Mouse (Mus musculus) lung, embryonic 14.5 days (tissue): ENCODE results near the gene Tmem132c. TPM values are rescaled to one million over a fixed set of nuclear protein-coding genes. Genes with fewer than 3 reads are reported as not detected.

Source experiments
- ATAC-seq: fragments of 200-750 bp; cut with Nextera tagmentation; 2 replicates; pipeline ENCODE4 v1.8.0; 2017; ENCODE audit warnings: mild to moderate bottlenecking, moderate TSS enrichment, moderate library complexity; ENCODE audit not compliant: insufficient read depth
- DNase-seq: peaks from one replicate; pipeline ENCODE4 v3.0.0-alpha.2; 2015
- H3K27ac ChIP-seq: fragments of 300-500 bp; sonication (generic); 2 replicates; pipeline ENCODE4 v1.5.1; 2014; ENCODE audit warnings: low read depth, mild to moderate bottlenecking, moderate library complexity
- H3K27me3 ChIP-seq: fragments of 300-500 bp; sonication (generic); 2 replicates; pipeline ENCODE4 v1.6.1; 2014; ENCODE audit warnings: low read length, control low read depth; ENCODE audit not compliant: insufficient read depth
- H3K36me3 ChIP-seq: fragments of 300-500 bp; sonication (generic); 2 replicates; pipeline ENCODE4 v1.6.1; 2014; ENCODE audit warnings: control low read depth; ENCODE audit not compliant: insufficient read depth
- H3K4me1 ChIP-seq: fragments of 300-500 bp; sonication (generic); 2 replicates; pipeline ENCODE4 v1.6.1; 2014; ENCODE audit warnings: antibody characterized with exemption, control low read depth; ENCODE audit not compliant: insufficient read depth
- H3K4me2 ChIP-seq: fragments of 300-500 bp; sonication (generic); 2 replicates; pipeline ENCODE4 v1.6.1; 2014; ENCODE audit warnings: mild to moderate bottlenecking
- H3K4me3 ChIP-seq: fragments of 300-500 bp; sonication (generic); 2 replicates; pipeline ENCODE4 v1.5.1; 2014; ENCODE audit warnings: low read depth, low read length
- H3K9ac ChIP-seq: fragments of 300-500 bp; sonication (generic); 2 replicates; pipeline ENCODE4 v1.6.1; 2014
- H3K9me3 ChIP-seq: fragments of 300-500 bp; sonication (generic); 2 replicates; pipeline ENCODE4 v1.6.1; 2016; ENCODE audit warnings: low read depth, low read length, control low read depth
- CTCF ChIP-seq: IDR thresholded peaks from 2 replicates; pipeline ENCODE4 v1.5.1; 2016; ENCODE audit warnings: antibody characterized with exemption, low read depth
- WGBS: fragments of 180-500 bp; shearing (Covaris S2); extraction: QIAGEN DNeasy Blood & Tissue Kit; methylation state at CpG from one replicate; pipeline ENCODE4 v1.1.7; 2014; 5-methylcytosine and 5-hydroxymethylcytosine counted together
- polyA plus RNA-seq: library from polyadenylated mRNA; unstranded; fragments of >200 nt; fragmentation: Nextera tagmentation; extraction: Ambion mirVana; gene quantifications from 2 replicates; pipeline ENCODE4 v1.2.1, GENCODE M21; 2014

The Tmem132c gene
- polyA plus RNA-seq, 1 experiment from 2014 or later: 28.5 TPM

DNA sequence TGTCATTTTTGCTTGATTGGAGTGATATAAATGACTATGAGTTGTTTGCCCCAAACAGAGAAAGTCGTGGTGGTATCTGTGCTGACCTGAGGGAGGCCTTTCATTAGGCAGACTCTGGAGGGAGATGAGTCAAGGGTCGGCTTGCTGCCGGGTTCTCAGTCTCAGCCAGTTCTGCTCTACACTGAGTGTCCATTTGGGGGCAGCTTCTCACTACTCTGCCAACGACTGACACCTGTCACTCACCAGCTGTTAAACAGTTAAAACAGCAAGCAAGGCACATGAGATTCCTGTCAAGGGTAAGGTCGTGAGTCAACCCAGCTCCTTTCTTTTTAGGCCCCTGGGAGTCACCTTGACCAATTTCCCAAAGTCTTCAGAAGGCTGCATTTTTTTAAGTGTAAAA is 350.8 kb downstream of the Tmem132c start:
- ATAC-seq: no peak
- TF ChIP-seq CTCF: no peak; the same call in 1 of the 2 replicates
- Histone ChIP-seq H3K27ac (no peak overlapping the region), H3K4me2 (no peak overlapping the region), H3K4me1 (no peaks in the 10 kb centered on the region), H3K9me3 (no peaks in the 10 kb centered on the region), H3K4me3 (no peak overlapping the region), H3K27me3 (no peaks in the 10 kb centered on the region), H3K36me3 (peaks cover 52% of the 10 kb centered on the region), H3K9ac (no peak overlapping the region)
- 67% methylated on average over 5 of the region's 5 CpGs for WGBS
- DNase-seq: no peak

- H3K36me3 ChIP-seq: peaks cover 56% of the 10 kb centered on the region
These were observed 351.2 kb downstream of the Tmem132c start for GRCm38 (mm10) chr5:127592854-127593253.

GRCm38 (mm10) chr5:127595676-127596075 is 354.1 kb downstream of the Tmem132c start:
- Histone ChIP-seq H3K27me3 (no peaks in the 10 kb centered on the region), H3K4me3 (no peak overlapping the region), H3K9me3 (no peaks in the 10 kb centered on the region), H3K27ac (no peak overlapping the region), H3K4me2 (no peak overlapping the region), H3K36me3 (peaks cover 84% of the 10 kb centered on the region), H3K9ac (no peak overlapping the region), H3K4me1 (no peaks in the 10 kb centered on the region)
- 88% methylated on average over 3 of the region's 3 CpGs for WGBS
- ATAC-seq: no peak
- TF ChIP-seq CTCF: no peak
- DNase-seq: no peak

More at GRCm38 (mm10) chr5:127592854-127593253, 351.2 kb downstream of the Tmem132c start:
- WGBS: 77% methylated on average over 6 of the region's 6 CpGs
- no peaks in the 10 kb centered on the region for H3K4me1 ChIP-seq
- H3K4me2 ChIP-seq: no peak overlapping the region
- no peak overlapping the region for H3K4me3 ChIP-seq
- H3K9me3 ChIP-seq: no peaks in the 10 kb centered on the region
- H3K27me3 ChIP-seq: no peaks in the 10 kb centered on the region
- peak; percentile 56 for TF ChIP-seq CTCF
- no peak for ATAC-seq
- DNase-seq: peak; percentile 46
- no peak overlapping the region for H3K9ac ChIP-seq
- no peak overlapping the region for H3K27ac ChIP-seq

DNA sequence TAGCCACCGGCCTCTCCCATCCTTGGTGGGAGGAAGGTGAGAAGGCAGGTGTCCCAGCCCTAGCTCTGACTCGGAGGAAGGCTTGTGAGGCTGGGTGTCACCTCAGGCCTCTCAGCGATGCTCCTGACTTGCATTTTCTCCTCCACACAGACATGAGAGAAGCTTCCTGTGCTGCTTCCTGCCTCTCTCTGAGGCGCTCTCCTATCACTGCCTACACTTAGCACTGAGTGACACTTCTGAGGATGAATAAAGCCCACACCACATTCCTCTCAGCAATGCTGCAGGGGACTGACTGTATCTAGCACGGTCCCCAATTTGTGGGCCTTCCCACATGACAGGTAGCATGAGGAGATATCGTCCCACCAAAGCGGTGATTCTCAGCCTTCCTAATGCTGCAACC is 355.3 kb downstream of the Tmem132c start:
- Histone ChIP-seq H3K9ac (no peak overlapping the region), H3K9me3 (no peaks in the 10 kb centered on the region), H3K27me3 (no peaks in the 10 kb centered on the region), H3K27ac (no peak overlapping the region), H3K4me3 (no peak overlapping the region), H3K4me1 (no peaks in the 10 kb centered on the region), H3K4me2 (no peak overlapping the region), H3K36me3 (peaks cover 95% of the 10 kb centered on the region)
- ATAC-seq (no peak), DNase-seq (no peak)
- WGBS: 88% methylated on average over 7 of the region's 7 CpGs
- no peak for TF ChIP-seq CTCF

- Histone ChIP-seq H3K36me3 (peaks cover 94% of the 10 kb centered on the region), H3K27ac (no peak overlapping the region), H3K4me2 (no peak overlapping the region), H3K9me3 (no peaks in the 10 kb centered on the region), H3K4me1 (no peaks in the 10 kb centered on the region), H3K9ac (no peak overlapping the region), H3K27me3 (no peaks in the 10 kb centered on the region), H3K4me3 (no peak overlapping the region)
- ATAC-seq (no peak), DNase-seq (no peak)
- no peak for TF ChIP-seq CTCF
- WGBS: 89% methylated on average over 5 of the region's 5 CpGs
These were observed 361.4 kb downstream of the Tmem132c start for GRCm38 (mm10) chr5:127602996-127603395.

GRCm38 (mm10) chr5:127607507-127607906 is 365.9 kb downstream of the Tmem132c start:
- WGBS: 83% methylated on average over 2 of the region's 2 CpGs
- peaks cover 61% of the 10 kb centered on the region for H3K36me3 ChIP-seq
- TF ChIP-seq CTCF: no peak

DNA sequence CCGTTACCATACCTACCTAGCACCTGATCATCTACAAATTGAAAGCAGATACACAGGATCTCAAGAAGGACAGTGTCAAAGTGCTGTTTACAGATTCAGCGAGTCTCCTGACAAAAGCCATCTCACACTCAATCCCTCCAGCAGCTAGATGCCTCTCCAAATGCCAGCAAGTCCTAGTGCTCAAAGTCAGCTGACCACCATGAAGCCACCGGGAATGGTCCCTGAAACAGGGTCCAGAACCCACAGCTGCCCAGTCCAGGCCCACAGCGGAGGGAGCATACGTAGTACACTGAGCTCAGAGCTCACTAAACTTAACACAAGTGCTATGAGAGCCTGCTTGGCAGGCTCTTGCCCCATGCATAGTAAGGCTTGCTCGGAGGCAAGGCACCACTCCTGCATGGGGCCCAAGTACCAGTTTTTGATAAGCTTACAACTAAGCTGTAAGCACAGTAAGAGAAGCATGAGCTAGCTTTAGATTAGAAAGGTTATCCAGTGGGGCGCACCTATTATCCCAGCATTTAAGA is 367.6 kb downstream of the Tmem132c start:
- DNase-seq: no peak
- Histone ChIP-seq H3K27ac (no peak overlapping the region), H3K4me2 (no peak overlapping the region), H3K4me1 (no peaks in the 10 kb centered on the region), H3K4me3 (no peak overlapping the region), H3K27me3 (no peaks in the 10 kb centered on the region), H3K9me3 (no peaks in the 10 kb centered on the region), H3K36me3 (peaks cover 43% of the 10 kb centered on the region), H3K9ac (no peak overlapping the region)
- ATAC-seq: no peak
- WGBS: 72% methylated on average over 7 of the region's 7 CpGs
- TF ChIP-seq CTCF: no peak

More at GRCm38 (mm10) chr5:127607507-127607906, 365.9 kb downstream of the Tmem132c start:
- no peak for ATAC-seq
- H3K9ac ChIP-seq: no peak overlapping the region
- DNase-seq: no peak
- no peak overlapping the region for H3K27ac ChIP-seq
- no peaks in the 10 kb centered on the region for H3K27me3 ChIP-seq
- no peak overlapping the region for H3K4me2 ChIP-seq
- H3K9me3 ChIP-seq: no peaks in the 10 kb centered on the region
- H3K4me3 ChIP-seq: no peak overlapping the region
- H3K4me1 ChIP-seq: no peaks in the 10 kb centered on the region
